Mouse (Mus musculus) heart, postnatal 10 days (tissue): ENCODE measurements around the gene Prpf38b. TPM values are rescaled to one million over a fixed set of nuclear protein-coding genes. Genes with fewer than 3 reads are reported as not detected.
A peak's percentile ranks its signal among the peaks of the same experiment; 100 is the strongest.
"Not testable (repeated sequence)": the region's sequence is repeated elsewhere in the genome, so short reads cannot be mapped to it uniquely, and the experiment has no call there.

Experiments used
- DNase-seq, 2 experiments: peaks; one replicate each; pipeline ENCODE4 v3.0.0; 2021
- intact Hi-C: fragments of 180-260 bp; cut with DNase I; formaldehyde crosslinking; loops from one replicate; pipeline ENCODE4 v1.15.1; 2025
- total RNA-seq, 2 experiments: library from RNA; stranded (reverse); gene quantifications; 2 replicates each; pipeline ENCODE4 v1.2.3; 2021

Prpf38b gene
- total RNA-seq, 2 experiments from 2014 or later: 27.7 to 30.9 TPM

DNA sequence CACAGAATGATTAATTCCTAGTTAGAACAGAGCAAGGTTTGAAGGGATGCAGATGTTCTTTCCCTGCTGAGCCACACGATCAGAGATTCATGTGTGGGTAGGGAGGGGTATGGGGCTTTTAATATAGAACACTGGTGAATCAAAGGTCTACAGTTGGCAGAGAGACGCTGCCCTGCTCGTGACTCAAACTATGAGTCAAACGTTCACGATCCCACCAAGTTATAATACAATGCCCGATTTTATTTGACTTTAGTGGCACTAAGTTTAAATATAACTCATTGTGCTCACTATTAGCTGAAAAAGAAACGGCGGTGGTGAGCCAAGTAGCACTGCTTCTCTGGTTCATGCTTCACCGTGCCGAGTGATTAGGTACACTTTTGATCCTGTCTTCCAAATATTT, 48.4 kb downstream of the Prpf38b start:
- intact Hi-C loops: no loop called here
- no peak for DNase-seq

DNA sequence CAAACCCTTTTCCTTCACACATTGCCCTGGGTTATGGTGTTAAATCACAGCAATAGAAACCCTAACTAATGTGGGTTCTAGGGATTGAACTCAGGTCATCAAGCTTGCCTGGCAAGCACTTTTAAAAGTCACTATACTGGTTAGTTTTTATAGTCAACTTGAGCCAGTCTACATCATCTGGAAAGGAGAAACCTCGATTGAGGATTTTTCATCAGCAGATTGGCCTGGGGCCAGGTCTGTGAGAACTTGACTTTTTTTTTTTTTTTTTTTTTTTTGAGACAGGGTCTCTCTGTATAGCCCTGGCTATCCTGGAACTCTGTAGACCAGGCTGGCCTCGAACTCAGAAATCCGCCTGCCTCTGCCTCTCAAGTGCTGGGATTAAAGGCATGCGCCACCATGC, 49.2 kb downstream of the Prpf38b start:
- intact Hi-C loops, DNase-seq: not testable (repeated sequence)

DNA sequence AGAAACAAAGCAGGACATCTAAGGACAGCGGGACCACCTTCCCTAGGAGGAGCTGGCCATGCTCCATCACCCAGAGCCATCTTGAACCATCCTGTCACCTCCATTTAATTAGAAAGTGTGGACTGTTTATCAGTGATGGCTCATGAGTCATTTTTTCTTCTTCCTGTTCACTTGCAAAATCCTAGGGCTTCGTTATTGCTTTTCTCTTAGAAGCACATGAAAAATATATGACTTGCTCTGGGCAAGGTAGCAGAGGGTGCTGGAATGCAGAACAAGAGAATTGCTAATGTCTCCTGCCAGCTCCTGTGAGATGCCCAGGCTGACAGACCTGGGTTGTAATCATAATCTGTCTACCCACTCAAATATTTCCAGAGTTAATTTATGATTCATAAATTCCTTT, 50.7 kb downstream of the Prpf38b start:
- intact Hi-C loops: no loop called here
- no peak for DNase-seq

DNA sequence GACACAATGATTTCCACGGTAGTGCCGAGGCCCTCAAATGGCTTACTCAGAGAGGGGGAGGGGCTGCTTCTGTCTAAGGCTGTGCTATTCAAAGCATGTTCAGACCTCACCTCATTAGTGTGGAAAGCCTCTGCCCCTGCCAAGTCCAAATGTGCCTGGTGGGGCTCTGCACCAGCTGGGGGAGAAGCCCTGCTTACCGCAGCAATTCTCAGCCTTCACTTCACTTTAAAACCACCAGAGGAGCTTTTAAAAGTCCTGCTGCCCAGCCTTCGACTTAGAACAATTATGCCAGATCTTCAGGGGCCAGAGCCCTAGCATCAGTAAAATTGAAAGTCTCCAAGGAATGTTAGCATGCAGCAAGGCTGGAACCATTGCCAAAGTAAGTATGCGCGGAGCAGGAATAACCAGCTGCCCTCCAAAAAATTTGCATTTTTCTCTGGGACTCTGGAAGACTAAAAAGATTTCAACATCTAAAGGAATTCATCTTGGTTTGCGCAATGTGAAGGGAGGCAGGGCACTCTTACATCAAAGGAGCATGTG, 53.2 kb downstream of the Prpf38b start:
- DNase-seq: peak; percentile 70 to 74
- intact Hi-C loops: loop anchor here (5.0 kb wide), 2 partner anchors 44 to 204 kb away; no protein-coding TSS in a partner anchor

DNA sequence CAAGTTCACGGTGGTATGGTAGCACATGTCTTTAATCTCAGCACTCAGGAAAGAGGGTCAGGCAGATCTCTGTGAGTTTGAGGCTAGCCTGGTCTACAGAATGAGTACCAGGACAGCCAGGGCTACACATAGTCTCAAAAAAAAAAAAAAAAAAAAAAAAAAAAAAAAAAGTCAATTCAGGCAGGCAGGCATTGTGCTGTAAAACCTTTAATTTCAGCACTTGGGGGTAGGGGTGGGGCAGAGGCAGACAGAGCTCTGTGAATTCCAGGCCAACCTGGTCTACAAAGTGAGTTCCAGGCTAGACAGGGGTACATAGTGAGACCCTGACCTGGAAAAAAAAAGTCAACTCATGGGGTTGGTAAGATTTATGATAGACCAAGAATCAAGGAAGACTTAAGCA, 53.8 kb downstream of the Prpf38b start:
- intact Hi-C loops: loop anchor here (5.0 kb wide), 2 partner anchors 45 to 205 kb away; no protein-coding TSS in a partner anchor
- DNase-seq: no peak

DNA sequence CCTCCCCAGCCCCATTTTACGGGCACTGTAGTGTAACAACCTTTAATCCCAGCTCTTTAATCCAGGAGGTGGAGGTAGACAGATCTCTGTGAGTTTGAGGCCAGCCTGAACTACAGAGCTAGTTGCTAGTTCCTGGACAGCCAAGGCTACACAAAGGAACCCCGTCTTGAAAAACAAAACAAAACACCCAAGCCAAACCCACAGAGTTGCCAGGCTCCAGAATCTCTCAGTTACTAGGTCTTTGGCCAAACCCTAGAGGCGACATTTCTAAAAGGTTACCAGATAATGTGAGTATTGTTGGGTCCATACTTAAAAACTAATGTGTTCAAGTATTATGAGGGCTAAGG, 54.4 kb downstream of the Prpf38b start:
- intact Hi-C loops: loop anchor here (5.0 kb wide), 2 partner anchors 45 to 205 kb away; no protein-coding TSS in a partner anchor
- DNase-seq: no peak

DNA sequence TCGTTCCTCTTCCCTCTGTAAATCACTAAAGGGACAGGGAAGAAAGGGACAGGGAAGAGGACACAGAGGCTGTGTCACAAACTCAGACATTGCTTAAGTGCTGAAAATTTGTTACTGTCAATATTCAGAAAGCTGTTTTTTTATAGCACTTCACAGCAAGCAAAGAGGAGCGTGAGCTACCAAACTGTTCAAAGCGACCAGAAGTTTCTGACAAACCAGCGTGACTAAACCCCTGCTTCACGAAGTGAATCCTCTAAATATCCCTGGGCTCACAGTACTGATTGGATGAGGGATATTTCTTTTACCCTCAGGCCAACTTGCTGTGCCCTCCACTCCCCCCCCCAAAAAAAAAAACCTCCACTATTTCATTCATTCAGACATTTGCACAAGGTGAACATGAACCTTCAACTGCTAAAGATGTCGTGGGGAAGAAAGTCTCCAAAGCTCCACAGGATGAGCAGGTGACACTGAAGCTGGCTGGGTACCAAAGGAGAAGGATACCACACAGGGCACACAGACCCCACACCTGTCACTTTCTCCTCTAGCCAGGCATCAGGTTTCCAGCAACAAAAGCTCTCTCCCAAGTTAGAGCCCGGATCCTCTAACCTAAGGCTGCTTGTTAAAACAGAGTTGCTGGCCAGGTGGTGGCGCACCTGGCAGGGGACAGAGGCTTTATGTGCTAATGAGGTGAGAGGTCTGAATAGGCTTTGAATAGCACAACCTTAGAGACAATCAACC, 55.0 kb downstream of the Prpf38b start:
- DNase-seq: peak in 1 of 2 experiments; percentile 31
- intact Hi-C loops: loop anchor here (5.0 kb wide), 2 partner anchors 46 to 206 kb away; no protein-coding TSS in a partner anchor

DNA sequence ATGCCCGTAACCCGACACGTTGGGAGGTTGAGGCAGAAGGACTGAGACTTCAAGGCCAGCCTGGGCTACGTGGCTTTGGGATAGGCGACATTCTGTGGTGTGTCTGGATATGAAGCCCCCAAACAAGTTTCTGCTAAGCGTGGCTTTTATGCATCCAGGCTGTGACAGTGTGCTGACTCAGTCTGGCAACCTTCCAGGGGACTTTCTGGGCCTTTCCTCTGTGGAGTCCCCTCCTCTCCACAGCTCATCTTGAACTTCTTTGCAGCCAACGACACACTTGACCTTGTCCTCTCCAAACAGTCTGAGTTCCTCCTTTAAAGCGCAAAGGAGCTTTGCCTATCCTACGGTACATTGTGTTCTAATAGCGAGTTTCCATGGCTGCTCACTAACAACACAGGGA, 55.7 kb downstream of the Prpf38b start:
- DNase-seq: peak; percentile 60 to 74
- intact Hi-C loops: loop anchor here (5.0 kb wide), 2 partner anchors 46 to 206 kb away; no protein-coding TSS in a partner anchor

DNA sequence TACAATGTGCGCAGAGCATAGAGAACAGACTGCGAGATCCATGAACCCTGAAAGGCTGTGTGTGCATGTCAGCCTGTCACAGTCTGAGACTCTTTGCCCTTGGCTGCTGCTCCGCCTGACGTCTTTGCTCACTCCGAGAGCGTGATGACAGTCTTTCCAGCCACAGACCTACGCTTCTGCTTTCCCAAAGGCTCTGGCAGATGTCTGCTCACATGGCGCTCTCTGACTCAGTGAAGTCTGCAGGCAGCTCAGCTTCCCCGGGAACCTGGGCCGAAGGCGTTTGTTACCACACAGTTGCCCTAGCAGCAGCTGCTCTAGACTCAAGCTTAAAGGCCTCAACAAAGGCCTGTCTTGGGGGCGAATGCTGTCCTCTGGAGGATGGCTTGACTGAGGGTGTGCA, 56.2 kb downstream of the Prpf38b start:
- intact Hi-C loops: loop anchor here (5.0 kb wide), 2 partner anchors 47 to 207 kb away; no protein-coding TSS in a partner anchor
- peak; percentile 62 to 65 for DNase-seq

DNA sequence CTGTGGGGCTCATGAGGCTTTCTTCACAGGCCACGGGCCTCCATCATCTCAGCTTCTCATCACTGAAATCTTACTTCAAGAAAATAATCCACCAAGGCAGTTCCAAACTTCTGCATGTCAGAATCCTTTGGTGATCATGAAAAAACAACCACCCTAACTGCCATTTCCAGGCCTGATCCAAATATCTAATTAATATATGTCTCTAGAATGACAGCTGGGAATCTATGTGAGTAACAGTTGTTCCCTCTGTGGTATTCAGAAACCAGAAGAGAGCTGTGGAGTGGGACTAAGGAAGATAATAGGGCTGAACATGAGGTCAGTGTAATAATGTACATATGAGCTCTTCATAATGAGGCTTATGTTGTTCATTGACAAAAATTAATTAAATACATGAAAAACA, 58.3 kb downstream of the Prpf38b start:
- intact Hi-C loops: no loop called here
- DNase-seq: no peak

Other genes starting within 250 kb of the Prpf38b start
- gene Gpsm2, start 189.4 kb downstream of the Prpf38b start, total RNA-seq: 1 to 10 TPM; 8.0 to 8.8 TPM
- gene Aknad1, start 172.1 kb downstream of the Prpf38b start, total RNA-seq: under 1 TPM in 1 of 2 experiments, not detected in 1; 0.12 TPM
- gene Stxbp3, start 71.2 kb downstream of the Prpf38b start, total RNA-seq: 10 to 100 TPM; 25.8 to 31.8 TPM
- gene Fndc7, start 21.7 kb downstream of the Prpf38b start, total RNA-seq: under 1 TPM in 1 of 2 experiments, not detected in 1; 0.07 TPM
- not detected for gene Henmt1, start 28.1 kb upstream of the Prpf38b start, total RNA-seq
- not detected for gene Gm9857, start 28.7 kb upstream of the Prpf38b start, total RNA-seq
- gene Fam102b, start 115.9 kb upstream of the Prpf38b start, total RNA-seq: 10 to 100 TPM; 21.9 to 23.1 TPM
- not detected for gene Slc25a54, start 168.7 kb upstream of the Prpf38b start, total RNA-seq
- gene Slc25a24, start 211.4 kb upstream of the Prpf38b start, total RNA-seq: 10 to 100 TPM; 14.3 to 16.0 TPM